Comparison of ENCODE assay signal across 8 mouse cellular contexts in genomic region chr5:139129078-139129477, GRCm38 (mm10). TPM values are rescaled to one million over a fixed set of nuclear protein-coding genes. Genes with fewer than 3 reads are reported as not detected.
A peak's percentile ranks its signal among the peaks of the same experiment; 100 is the strongest.
DNase-seq lines count a peak whose midpoint lies in the region; ATAC-seq lines count a peak whose summit lies in the region.

No protein-coding gene starts in this region.

- peak; percentile 83 for ATAC-seq in kidney, embryonic 16.5 days (ENCODE audit: low FRiP score, low TSS enrichment)
- peak; percentile 51; the same call in 1 of the 2 replicates for ATAC-seq in embryonic facial prominence, embryonic 12.5 days (ENCODE audit: insufficient number of reproducible peaks, insufficient read depth, low FRiP score, low TSS enrichment)
- no peak for ATAC-seq in limb, embryonic 13.5 days (ENCODE audit: low FRiP score, low read depth)
- peak; percentile 68; the same call in 1 of the 2 replicates for ATAC-seq in stomach, embryonic 14.5 days (ENCODE audit: insufficient number of reproducible peaks, insufficient read depth, low FRiP score, low read depth)
- ATAC-seq in inflammation-experienced regulatory T-cells, adult 6 months = no peak

- H3K36me3 ChIP-seq in kidney, embryonic 16.5 days (ENCODE audit: insufficient read depth, low read length) = no peaks in the 10 kb centered on the region
- H3K36me3 ChIP-seq in embryonic facial prominence, embryonic 12.5 days = no peaks in the 10 kb centered on the region
- H3K36me3 ChIP-seq in limb, embryonic 13.5 days = peaks cover 12% of the 10 kb centered on the region
- H3K36me3 ChIP-seq in stomach, embryonic 14.5 days (ENCODE audit: control insufficient read depth, insufficient read depth, low read length) = no peaks in the 10 kb centered on the region

- H3K27ac ChIP-seq in kidney, embryonic 16.5 days (ENCODE audit: low read length) = no peak overlapping the region
- no peak overlapping the region for H3K27ac ChIP-seq in embryonic facial prominence, embryonic 12.5 days
- H3K27ac ChIP-seq in limb, embryonic 13.5 days = no peak overlapping the region
- H3K27ac ChIP-seq in stomach, embryonic 14.5 days (ENCODE audit: low read length) = peak overlapping the region; percentile 44; the same call in 1 of the 2 replicates

- H3K9ac ChIP-seq in kidney, embryonic 16.5 days (replicated peaks; ENCODE audit: low read length) = peak overlapping the region; percentile 81
- H3K9ac ChIP-seq in embryonic facial prominence, embryonic 12.5 days = peak overlapping the region; percentile 70
- H3K9ac ChIP-seq in limb, embryonic 13.5 days = peak overlapping the region; percentile 75
- H3K9ac ChIP-seq in stomach, embryonic 14.5 days (replicated peaks; ENCODE audit: low read depth, low read length) = peak overlapping the region; percentile 46

- 14% methylated on average over 12 of the region's 12 CpGs for WGBS in kidney, embryonic 16.5 days
- 13% methylated on average over 12 of the region's 12 CpGs for WGBS in embryonic facial prominence, embryonic 12.5 days
- 6% methylated on average over 12 of the region's 12 CpGs for WGBS in limb, embryonic 13.5 days
- WGBS in stomach, embryonic 14.5 days = 7% methylated on average over 12 of the region's 12 CpGs

- H3K4me3 ChIP-seq in kidney, embryonic 16.5 days (ENCODE audit: low read length) = peak overlapping the region; percentile 65
- peak overlapping the region; percentile 60 for H3K4me3 ChIP-seq in embryonic facial prominence, embryonic 12.5 days
- H3K4me3 ChIP-seq in limb, embryonic 13.5 days = peak overlapping the region; percentile 59
- peak overlapping the region; percentile 54 for H3K4me3 ChIP-seq in stomach, embryonic 14.5 days (ENCODE audit: low read depth, low read length)

- DNase-seq in kidney, postnatal 14 days = no peak
- peak; percentile 70 to 72 for DNase-seq in adrenal gland, postnatal 36 days
- no peak for DNase-seq in left cerebral cortex, adult 11 months (ENCODE audit: low spot score)

- H3K4me2 ChIP-seq in kidney, embryonic 16.5 days (replicated peaks; ENCODE audit: low read depth, low read length) = peak overlapping the region; percentile 96
- peak overlapping the region; percentile 85 for H3K4me2 ChIP-seq in embryonic facial prominence, embryonic 12.5 days (replicated peaks)
- H3K4me2 ChIP-seq in limb, embryonic 13.5 days (replicated peaks) = peak overlapping the region; percentile 85
- peak overlapping the region; percentile 76 for H3K4me2 ChIP-seq in stomach, embryonic 14.5 days (replicated peaks; ENCODE audit: low read depth, low read length)

- H3K9me3 ChIP-seq in kidney, embryonic 16.5 days (ENCODE audit: low read length) = no peaks in the 10 kb centered on the region
- no peaks in the 10 kb centered on the region for H3K9me3 ChIP-seq in embryonic facial prominence, embryonic 12.5 days
- no peaks in the 10 kb centered on the region for H3K9me3 ChIP-seq in limb, embryonic 13.5 days
- H3K9me3 ChIP-seq in stomach, embryonic 14.5 days (ENCODE audit: control insufficient read depth, low read depth, low read length) = no peaks in the 10 kb centered on the region

- peaks cover 8% of the 10 kb centered on the region for H3K4me1 ChIP-seq in kidney, embryonic 16.5 days (ENCODE audit: insufficient read depth, low read length)
- 0 out of 2 replicates have a peak, but pooled peaks cover 4% of the 10 kb centered on the region for H3K4me1 ChIP-seq in embryonic facial prominence, embryonic 12.5 days
- peaks cover 8% of the 10 kb centered on the region; the same call in 1 of the 2 replicates for H3K4me1 ChIP-seq in limb, embryonic 13.5 days
- H3K4me1 ChIP-seq in stomach, embryonic 14.5 days (ENCODE audit: control insufficient read depth, insufficient read depth, low read length) = peaks cover 4% of the 10 kb centered on the region; the same call in 1 of the 2 replicates

- no peaks in the 10 kb centered on the region for H3K27me3 ChIP-seq in kidney, embryonic 16.5 days (ENCODE audit: insufficient read depth, low read length)
- peaks cover 19% of the 10 kb centered on the region for H3K27me3 ChIP-seq in embryonic facial prominence, embryonic 12.5 days
- H3K27me3 ChIP-seq in limb, embryonic 13.5 days = peaks cover 30% of the 10 kb centered on the region
- no peaks in the 10 kb centered on the region; the same call in 1 of the 2 replicates for H3K27me3 ChIP-seq in stomach, embryonic 14.5 days (ENCODE audit: control insufficient read depth, insufficient read depth, low read length)

RNA-seq across cellular contexts. Expression of gene Prkar1b, which starts 20.7 kb away (rescaled TPM):
- 24.6 and 28.8 TPM in 2 replicates for polyA plus RNA-seq in kidney, embryonic 16.5 days (2015; fragmentation: Nextera tagmentation; extraction: Ambion mirVana)
- total RNA-seq in adrenal gland, postnatal 36 days (2021) = 10 to 100 TPM; 20.2 to 52.4 TPM
- 26.2 and 28.5 TPM in 2 replicates for polyA plus RNA-seq in embryonic facial prominence, embryonic 12.5 days (2016; fragmentation: Nextera tagmentation; extraction: Ambion mirVana)
- 20.1 and 25.4 TPM in 2 replicates for polyA plus RNA-seq in limb, embryonic 13.5 days (2015; fragmentation: Nextera tagmentation; extraction: Ambion mirVana)
- 19.5 and 20.1 TPM in 2 replicates for polyA plus RNA-seq in stomach, embryonic 14.5 days (2014; fragmentation: Nextera tagmentation; extraction: Ambion mirVana)
- 1 to 10 TPM in 1 of 3 experiments, under 1 TPM in 1, not detected in 1; 0.38 to 3.9 TPM for polyA plus RNA-seq in inflammation-experienced regulatory T-cells, adult 6 months (2017; shearing (Covaris generic))

RNA-seq across cellular contexts. Expression of gene Dnaaf5, which starts 20.9 kb away (rescaled TPM):
- 7.2 and 9.1 TPM in 2 replicates for polyA plus RNA-seq in kidney, embryonic 16.5 days (2015; fragmentation: Nextera tagmentation; extraction: Ambion mirVana)
- 10 to 100 TPM; 22.7 to 22.8 TPM for total RNA-seq in adrenal gland, postnatal 36 days (2021)
- 6.0 TPM in 2 replicates for polyA plus RNA-seq in embryonic facial prominence, embryonic 12.5 days (2016; fragmentation: Nextera tagmentation; extraction: Ambion mirVana)
- 4.4 and 4.7 TPM in 2 replicates for polyA plus RNA-seq in limb, embryonic 13.5 days (2015; fragmentation: Nextera tagmentation; extraction: Ambion mirVana)
- polyA plus RNA-seq in stomach, embryonic 14.5 days (2014; fragmentation: Nextera tagmentation; extraction: Ambion mirVana) = 6.4 TPM in 2 replicates
- polyA plus RNA-seq in inflammation-experienced regulatory T-cells, adult 6 months (2017; shearing (Covaris generic)) = 10 to 100 TPM in 1 of 3 experiments, 1 to 10 TPM in 2; 5.9 to 11.9 (median 6.2) TPM

Comparison
In these comparisons a context has a peak if more than half of its experiments do, and no peak if none do; other contexts are left out.
1. ATAC-seq: peak in kidney, embryonic 16.5 days (single experiment), embryonic facial prominence, embryonic 12.5 days (single experiment) and stomach, embryonic 14.5 days (single experiment); none in limb, embryonic 13.5 days (single experiment) and inflammation-experienced regulatory T-cells, adult 6 months (single experiment).
2. DNase-seq: peak in adrenal gland, postnatal 36 days (2 of 2); none in kidney, postnatal 14 days (single experiment) and left cerebral cortex, adult 11 months (single experiment).
3. Peak in every context shown above with its lines, with median percentiles within 50 percentile points of each other: H3K4me2 ChIP-seq, H3K4me3 ChIP-seq and H3K9ac ChIP-seq.